Mouse (Mus musculus): ENCODE data around the gene Inpp4b.

DNA sequence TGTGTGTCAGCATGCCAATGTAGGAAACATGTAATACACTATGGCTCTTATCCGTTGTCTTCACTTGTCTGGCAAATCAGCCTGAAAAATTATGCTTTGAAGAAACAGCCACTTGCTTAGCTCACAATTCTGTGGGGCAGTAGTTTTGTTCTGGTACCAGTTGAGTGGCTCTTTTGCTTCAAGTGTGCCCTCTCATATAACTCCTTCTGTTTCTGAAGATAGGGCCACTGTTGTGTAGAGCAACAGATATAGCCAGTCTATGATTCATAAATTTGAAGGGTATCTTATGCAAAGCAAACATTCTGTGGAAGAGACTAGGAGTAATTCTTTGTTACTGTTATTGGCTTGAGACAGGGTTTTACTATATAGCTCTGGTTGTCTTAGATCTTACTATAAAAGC lies 265.7 kb downstream of the Inpp4b start:
- TF ChIP-seq CTCF (conservative IDR thresholded peaks at IDR 0.05; ENCODE audit: insufficient read depth, insufficient read length, low read depth, low read length) (no peak), POLR2A (IDR thresholded peaks at IDR 0.05; ENCODE audit: low read depth, low read length) (no peak)
